Mouse (Mus musculus): ENCODE results near the gene Tuba3a. TPM values are rescaled to one million over a fixed set of nuclear protein-coding genes. Genes with fewer than 3 reads are reported as not detected.

Gene Tuba3a
- polyA plus RNA-seq (2014; fragmentation: Nextera tagmentation; extraction: Ambion mirVana): 0.10 TPM in 1 of 2 replicates, not detected in the other

- Histone ChIP-seq H3K27me3 (ENCODE audit: control insufficient read depth, insufficient read depth, low read length) (no peaks in the 10 kb centered on the region), H3K27ac (ENCODE audit: low read depth, low read length) (no peak within 1 kb of the TSS), H3K4me3 (ENCODE audit: low read depth, low read length) (no peak within 1 kb of the TSS), H3K9ac (ENCODE audit: low read depth, low read length) (no peak within 1 kb of the TSS), H3K9me3 (replicated peaks; ENCODE audit: control insufficient read depth, low read length) (no peaks in the 10 kb centered on the region), H3K36me3 (ENCODE audit: control insufficient read depth, insufficient read depth, low read length) (no peaks in the 10 kb centered on the region), H3K4me2 (no peak within 1 kb of the TSS), H3K4me1 (ENCODE audit: control insufficient read depth, insufficient read depth, low read length) (no peaks in the 10 kb centered on the region)
- no peak for ATAC-seq (replicated peaks; ENCODE audit: insufficient number of reproducible peaks, low FRiP score, low TSS enrichment)
- 91% methylated on average over 22 of the region's 22 CpGs for WGBS (ENCODE audit: insufficient replicate concordance)
These were observed at the start of gene Tuba3a for GRCm38 (mm10) chr6:125285890-125286289. Gene Tuba3a, minus strand, starts transcription at chr6:125286042.

- H3K4me1 ChIP-seq (ENCODE audit: control insufficient read depth, insufficient read depth, low read length): no peaks in the 10 kb centered on the region
- WGBS (ENCODE audit: insufficient replicate concordance): 71% methylated on average over 2 of the region's 2 CpGs
- no peaks in the 10 kb centered on the region for H3K36me3 ChIP-seq (ENCODE audit: control insufficient read depth, insufficient read depth, low read length)
- no peaks in the 10 kb centered on the region for H3K27me3 ChIP-seq (ENCODE audit: control insufficient read depth, insufficient read depth, low read length)
- no peak overlapping the region for H3K27ac ChIP-seq (ENCODE audit: low read depth, low read length)
- H3K9ac ChIP-seq (ENCODE audit: low read depth, low read length): no peak overlapping the region
- no peak for ATAC-seq (replicated peaks; ENCODE audit: insufficient number of reproducible peaks, low FRiP score, low TSS enrichment)
- no peak overlapping the region for H3K4me2 ChIP-seq
- H3K4me3 ChIP-seq (ENCODE audit: low read depth, low read length): no peak overlapping the region
- H3K9me3 ChIP-seq (replicated peaks; ENCODE audit: control insufficient read depth, low read length): no peaks in the 10 kb centered on the region
These were observed 48.5 kb upstream of the Tuba3a start for GRCm38 (mm10) chr6:125334356-125334755.

GRCm38 (mm10) chr6:125333112-125333899 lies 47.5 kb upstream of the Tuba3a start:
- ATAC-seq (replicated peaks; ENCODE audit: insufficient number of reproducible peaks, low FRiP score, low TSS enrichment): no peak
- Histone ChIP-seq H3K9me3 (replicated peaks; ENCODE audit: control insufficient read depth, low read length) (no peaks in the 10 kb centered on the region), H3K4me1 (ENCODE audit: control insufficient read depth, insufficient read depth, low read length) (no peaks in the 10 kb centered on the region), H3K36me3 (ENCODE audit: control insufficient read depth, insufficient read depth, low read length) (no peaks in the 10 kb centered on the region), H3K4me2 (no peak overlapping the region), H3K27ac (ENCODE audit: low read depth, low read length) (no peak overlapping the region), H3K4me3 (ENCODE audit: low read depth, low read length) (no peak overlapping the region), H3K9ac (ENCODE audit: low read depth, low read length) (no peak overlapping the region), H3K27me3 (ENCODE audit: control insufficient read depth, insufficient read depth, low read length) (no peaks in the 10 kb centered on the region)
- 74% methylated on average over 14 of the region's 14 CpGs for WGBS (ENCODE audit: insufficient replicate concordance)

- Histone ChIP-seq H3K36me3 (ENCODE audit: control insufficient read depth, insufficient read depth, low read length) (no peaks in the 10 kb centered on the region), H3K27me3 (ENCODE audit: control insufficient read depth, insufficient read depth, low read length) (no peaks in the 10 kb centered on the region), H3K4me3 (ENCODE audit: low read depth, low read length) (peak overlapping the region; percentile 55), H3K9me3 (replicated peaks; ENCODE audit: control insufficient read depth, low read length) (no peaks in the 10 kb centered on the region), H3K9ac (ENCODE audit: low read depth, low read length) (peak overlapping the region; percentile 75), H3K4me2 (peak overlapping the region; percentile 85), H3K4me1 (ENCODE audit: control insufficient read depth, insufficient read depth, low read length) (no peaks in the 10 kb centered on the region), H3K27ac (ENCODE audit: low read depth, low read length) (no peak overlapping the region)
- WGBS (ENCODE audit: insufficient replicate concordance): under 1% methylated on average over 39 of the region's 39 CpGs
- ATAC-seq (replicated peaks; ENCODE audit: insufficient number of reproducible peaks, low FRiP score, low TSS enrichment): peak; percentile 81
These were observed 44.9 kb upstream of the Tuba3a start for GRCm38 (mm10) chr6:125330626-125331326.

- peaks cover 7% of the 10 kb centered on the region for H3K27me3 ChIP-seq (ENCODE audit: control insufficient read depth, insufficient read depth, low read length)
- no peak overlapping the region for H3K4me2 ChIP-seq
- H3K4me3 ChIP-seq (ENCODE audit: low read depth, low read length): no peak overlapping the region
- ATAC-seq (replicated peaks; ENCODE audit: insufficient number of reproducible peaks, low FRiP score, low TSS enrichment): no peak
- no peaks in the 10 kb centered on the region for H3K36me3 ChIP-seq (ENCODE audit: control insufficient read depth, insufficient read depth, low read length)
- H3K9ac ChIP-seq (ENCODE audit: low read depth, low read length): no peak overlapping the region
- WGBS (ENCODE audit: insufficient replicate concordance): 74% methylated on average over 5 of the region's 5 CpGs
- H3K27ac ChIP-seq (ENCODE audit: low read depth, low read length): no peak overlapping the region
- no peaks in the 10 kb centered on the region for H3K9me3 ChIP-seq (replicated peaks; ENCODE audit: control insufficient read depth, low read length)
- peaks cover 5% of the 10 kb centered on the region; the same call in 1 of the 2 replicates for H3K4me1 ChIP-seq (ENCODE audit: control insufficient read depth, insufficient read depth, low read length)
These were observed 42.4 kb upstream of the Tuba3a start for GRCm38 (mm10) chr6:125328243-125328642.

GRCm38 (mm10) chr6:125325337-125325736 lies 39.5 kb upstream of the Tuba3a start:
- no peak overlapping the region; the same call in 1 of the 2 replicates for H3K9ac ChIP-seq (ENCODE audit: low read depth, low read length)
- no peak overlapping the region for H3K27ac ChIP-seq (ENCODE audit: low read depth, low read length)
- no peak overlapping the region for H3K4me3 ChIP-seq (ENCODE audit: low read depth, low read length)
- no peak overlapping the region for H3K4me2 ChIP-seq
- no peaks in the 10 kb centered on the region for H3K36me3 ChIP-seq (ENCODE audit: control insufficient read depth, insufficient read depth, low read length)
- no peak for ATAC-seq (replicated peaks; ENCODE audit: insufficient number of reproducible peaks, low FRiP score, low TSS enrichment)
- WGBS (ENCODE audit: insufficient replicate concordance): 32% methylated on average over 6 of the region's 6 CpGs
- peaks cover 9% of the 10 kb centered on the region for H3K4me1 ChIP-seq (ENCODE audit: control insufficient read depth, insufficient read depth, low read length)
- no peaks in the 10 kb centered on the region for H3K9me3 ChIP-seq (replicated peaks; ENCODE audit: control insufficient read depth, low read length)
- H3K27me3 ChIP-seq (ENCODE audit: control insufficient read depth, insufficient read depth, low read length): peaks cover 36% of the 10 kb centered on the region

- Histone ChIP-seq H3K4me2 (no peak overlapping the region), H3K9me3 (replicated peaks; ENCODE audit: control insufficient read depth, low read length) (no peaks in the 10 kb centered on the region), H3K27ac (ENCODE audit: low read depth, low read length) (no peak overlapping the region), H3K4me1 (ENCODE audit: control insufficient read depth, insufficient read depth, low read length) (peaks cover 9% of the 10 kb centered on the region), H3K9ac (ENCODE audit: low read depth, low read length) (no peak overlapping the region), H3K36me3 (ENCODE audit: control insufficient read depth, insufficient read depth, low read length) (no peaks in the 10 kb centered on the region), H3K27me3 (ENCODE audit: control insufficient read depth, insufficient read depth, low read length) (peaks cover 46% of the 10 kb centered on the region), H3K4me3 (ENCODE audit: low read depth, low read length) (no peak overlapping the region)
- ATAC-seq (replicated peaks; ENCODE audit: insufficient number of reproducible peaks, low FRiP score, low TSS enrichment): no peak
- WGBS (ENCODE audit: insufficient replicate concordance): 52% methylated on average over 6 of the region's 6 CpGs
These were observed 37.7 kb upstream of the Tuba3a start for GRCm38 (mm10) chr6:125323547-125323946.

- Histone ChIP-seq H3K27ac (ENCODE audit: low read depth, low read length) (no peak overlapping the region), H3K9me3 (replicated peaks; ENCODE audit: control insufficient read depth, low read length) (no peaks in the 10 kb centered on the region), H3K27me3 (ENCODE audit: control insufficient read depth, insufficient read depth, low read length) (peaks cover 46% of the 10 kb centered on the region), H3K9ac (ENCODE audit: low read depth, low read length) (no peak overlapping the region), H3K4me3 (ENCODE audit: low read depth, low read length) (no peak overlapping the region), H3K4me2 (no peak overlapping the region), H3K36me3 (ENCODE audit: control insufficient read depth, insufficient read depth, low read length) (no peaks in the 10 kb centered on the region), H3K4me1 (ENCODE audit: control insufficient read depth, insufficient read depth, low read length) (peaks cover 9% of the 10 kb centered on the region)
- WGBS (ENCODE audit: insufficient replicate concordance): 59% methylated on average over 13 of the region's 13 CpGs
- ATAC-seq (replicated peaks; ENCODE audit: insufficient number of reproducible peaks, low FRiP score, low TSS enrichment): no peak
These were observed 37.0 kb upstream of the Tuba3a start for GRCm38 (mm10) chr6:125322794-125323193.
